Mouse (Mus musculus) CD4-positive, CD25-positive, alpha-beta regulatory T cell (primary cell): ENCODE results near the gene Pdha1. TPM values are rescaled to one million over a fixed set of nuclear protein-coding genes. Genes with fewer than 3 reads are reported as not detected.

Experiments
- polyA plus RNA-seq: library from polyadenylated mRNA; unstranded; fragments of 100-300 nt; shearing (Covaris generic); gene quantifications from one replicate; pipeline ENCODE4 v1.2.1, GENCODE M21; 2017

Pdha1 gene
- polyA plus RNA-seq: 149 TPM

GRCm38 (mm10) chrX:160137861-160138717 lies at the start of gene Pdha1:
TSS of gene Pdha1 (minus strand) at chrX:160138413.

Other genes starting within 250 kb of the Pdha1 start
- 1.6 TPM for gene Map3k15, start 150.0 kb downstream of the Pdha1 start, polyA plus RNA-seq